Mouse (Mus musculus) WW6 (cell line): ENCODE measurements around the gene Pkp4.
"Not testable (repeated sequence)": the region's sequence is repeated elsewhere in the genome, so short reads cannot be mapped to it uniquely, and the experiment has no call there.

Source experiments
- DNase-seq: peaks from one replicate; pipeline ENCODE4 v3.0.0-alpha.2; 2013; ENCODE audit warnings: low read depth, low spot score

Gene Pkp4

DNA sequence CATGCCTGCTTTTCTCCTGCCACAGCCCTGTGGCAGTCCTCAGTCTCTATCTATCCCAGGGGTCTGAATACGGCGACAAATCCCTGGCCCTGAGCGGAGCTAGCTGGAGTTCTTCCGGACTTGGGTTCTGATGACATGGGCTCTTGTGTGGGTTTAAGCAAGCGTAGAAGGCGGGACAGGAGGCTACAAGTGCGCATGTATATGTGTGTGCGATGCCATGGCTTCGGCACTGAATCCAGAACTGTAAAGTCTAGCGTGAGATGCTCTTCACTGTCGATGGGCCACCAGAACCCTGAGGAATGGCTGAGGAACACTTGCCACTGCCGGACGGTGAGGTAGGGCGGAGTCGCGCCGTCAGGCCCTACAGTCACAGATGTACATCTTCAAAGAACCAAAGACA, 222.6 kb downstream of the Pkp4 start:
- DNase-seq = no peak

DNA sequence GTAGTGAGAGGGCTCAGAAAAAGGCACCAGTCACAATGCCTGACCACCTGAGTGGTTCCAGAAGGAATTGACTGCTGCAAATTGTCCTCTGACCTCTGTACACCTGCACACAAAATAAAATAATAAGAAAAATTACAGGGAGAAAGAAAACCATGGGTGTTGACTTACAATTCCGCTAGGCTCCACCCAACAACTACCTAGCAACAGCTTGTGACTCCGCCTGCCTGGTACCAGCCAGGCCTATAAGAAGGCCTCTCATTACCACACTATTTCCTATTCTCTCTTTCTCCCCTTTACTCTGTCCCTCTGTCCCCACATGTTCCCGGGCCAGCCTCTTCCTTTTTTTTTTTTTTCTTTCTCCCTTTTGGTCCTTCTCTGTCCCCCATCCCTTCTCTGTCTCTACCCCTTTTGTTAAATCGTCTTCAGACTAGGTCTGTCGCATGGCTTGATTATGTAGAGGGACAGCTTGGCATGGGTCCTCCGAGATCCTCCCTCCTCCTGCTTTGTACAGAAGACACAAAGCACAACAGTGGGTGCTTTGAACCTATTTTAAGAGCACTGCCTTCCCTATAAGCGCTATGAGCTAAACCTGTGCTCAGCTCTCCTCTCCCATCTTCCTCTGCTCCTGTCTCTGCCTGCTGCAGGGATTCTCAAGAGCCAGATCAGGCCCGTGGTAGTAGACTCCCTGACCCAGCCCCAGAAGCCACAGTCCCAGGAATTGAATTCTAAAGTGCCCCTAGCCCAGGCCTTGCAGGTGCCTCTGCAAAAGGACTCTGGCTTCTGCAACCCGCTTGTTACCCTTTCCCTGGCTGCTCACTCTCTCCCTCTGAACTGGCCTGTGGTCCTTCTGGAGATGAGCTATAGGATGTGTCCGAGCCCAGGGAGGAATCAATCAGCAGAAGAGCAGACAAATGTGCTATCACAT, 223.5 kb downstream of the Pkp4 start:
- no peak for DNase-seq

DNA sequence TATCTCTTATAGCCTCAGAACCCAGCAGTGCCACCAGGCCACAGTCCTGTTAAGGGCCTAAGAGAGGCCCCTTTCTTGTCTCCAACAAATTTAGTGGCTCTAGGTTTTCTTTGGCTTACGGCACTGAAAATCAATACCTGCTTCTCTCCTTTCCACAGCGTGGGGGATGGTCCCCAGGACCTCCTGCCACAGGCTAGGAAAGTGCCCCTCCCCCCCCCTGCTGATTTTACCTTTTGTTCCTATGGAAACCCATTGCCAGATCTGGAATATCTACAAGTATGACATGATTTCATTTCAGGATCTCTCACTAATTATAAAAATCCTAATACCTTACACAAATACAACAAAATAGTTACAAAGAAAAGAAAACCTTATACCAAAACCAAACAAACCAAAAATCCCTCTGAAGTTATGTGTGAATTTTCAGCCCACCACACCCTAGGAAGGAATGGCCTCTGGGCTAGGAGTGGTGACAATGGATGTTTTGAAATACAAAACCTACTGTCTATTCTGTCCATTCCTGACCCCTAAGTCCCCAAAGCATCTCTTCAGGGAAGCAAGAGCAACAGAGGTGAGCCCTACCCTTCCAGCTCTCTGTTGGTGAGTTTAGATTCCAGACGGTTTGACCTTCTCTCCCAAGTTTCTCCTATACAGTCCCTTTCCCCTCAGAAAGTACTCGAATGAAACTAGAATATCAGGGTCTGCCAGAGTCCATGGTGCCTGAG, 224.7 kb downstream of the Pkp4 start:
- DNase-seq = no peak

DNA sequence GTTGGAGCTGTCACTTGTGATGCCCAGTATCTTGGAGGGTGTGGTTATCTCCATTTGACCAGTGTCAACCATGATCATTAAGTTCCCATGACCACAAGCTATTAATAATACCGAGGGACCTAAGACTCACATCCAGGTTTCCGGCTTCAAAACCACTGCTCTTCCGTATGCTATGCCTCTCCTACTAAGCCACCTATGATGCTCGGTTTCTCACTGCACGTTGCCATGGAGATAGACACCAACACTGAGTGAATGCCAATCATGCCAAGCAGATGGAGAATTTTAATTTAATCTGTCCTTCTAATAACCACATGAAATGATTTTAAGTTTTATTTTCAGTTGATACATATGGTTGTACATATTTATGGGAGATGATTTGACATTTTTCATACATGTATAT, 229.3 kb downstream of the Pkp4 start:
- DNase-seq = no peak

DNA sequence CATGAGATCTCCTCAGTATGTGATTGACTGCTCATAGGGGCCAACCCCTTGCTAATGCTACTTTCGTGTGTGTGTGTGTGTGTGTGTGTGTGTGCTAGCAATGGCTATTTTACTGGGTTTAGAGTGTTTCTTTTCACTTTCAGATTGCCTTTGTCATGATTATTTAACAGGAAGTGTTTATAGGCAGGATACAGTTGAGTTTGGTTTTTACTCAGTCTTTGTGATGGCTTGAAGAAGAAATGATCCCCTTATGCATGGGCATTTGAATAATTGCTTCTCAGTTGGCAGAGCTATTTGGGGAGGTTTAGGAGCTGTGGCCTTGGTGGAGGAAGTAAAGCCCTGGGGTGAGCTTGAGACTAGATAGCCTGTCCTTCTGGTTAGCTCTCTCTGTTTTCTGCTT, 232.5 kb downstream of the Pkp4 start:
- no peak for DNase-seq

DNA sequence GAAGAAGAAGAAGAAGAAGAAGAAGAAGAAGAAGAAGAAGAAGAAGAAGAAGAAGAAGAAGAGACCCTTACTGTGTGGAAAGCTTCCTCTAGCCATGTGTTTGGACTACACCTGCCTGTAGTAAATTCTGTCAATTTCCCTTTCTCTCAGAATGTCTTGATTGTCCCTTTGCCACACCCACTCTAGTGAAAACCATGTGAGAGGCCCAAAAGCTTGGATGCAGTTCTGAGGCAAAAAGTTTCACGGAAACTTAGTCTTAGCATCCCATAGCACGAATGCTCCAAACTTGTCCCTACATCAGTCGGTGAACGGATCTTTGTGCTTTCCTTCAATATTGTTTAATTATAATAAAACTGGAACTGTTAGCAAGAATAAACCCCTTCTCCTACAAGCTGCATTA, 234.0 kb downstream of the Pkp4 start:
- no peak for DNase-seq

DNA sequence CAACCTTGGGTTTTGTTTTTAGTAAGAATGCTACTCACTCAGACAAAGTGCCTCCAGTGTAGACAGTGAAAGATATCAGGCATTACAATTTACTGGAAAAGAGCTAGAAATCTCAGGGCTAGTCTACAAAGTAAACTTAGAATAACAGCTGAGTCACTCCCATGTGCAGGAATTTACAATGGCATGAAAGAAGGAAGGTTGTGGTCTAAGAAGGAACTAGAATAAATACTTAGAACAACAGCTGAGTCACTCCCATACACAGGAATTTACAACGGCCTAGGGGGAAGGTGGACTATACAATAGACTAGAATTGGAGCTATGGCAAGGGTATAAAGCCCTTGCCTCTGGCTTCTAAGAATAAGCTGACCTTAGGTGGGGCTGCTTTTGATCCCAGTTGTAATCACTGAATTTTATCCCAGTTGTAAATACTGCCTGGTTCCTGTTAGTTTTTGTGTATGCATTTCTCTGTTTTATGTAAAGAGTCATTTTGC, 234.6 kb downstream of the Pkp4 start:
- not testable (repeated sequence) for DNase-seq

DNA sequence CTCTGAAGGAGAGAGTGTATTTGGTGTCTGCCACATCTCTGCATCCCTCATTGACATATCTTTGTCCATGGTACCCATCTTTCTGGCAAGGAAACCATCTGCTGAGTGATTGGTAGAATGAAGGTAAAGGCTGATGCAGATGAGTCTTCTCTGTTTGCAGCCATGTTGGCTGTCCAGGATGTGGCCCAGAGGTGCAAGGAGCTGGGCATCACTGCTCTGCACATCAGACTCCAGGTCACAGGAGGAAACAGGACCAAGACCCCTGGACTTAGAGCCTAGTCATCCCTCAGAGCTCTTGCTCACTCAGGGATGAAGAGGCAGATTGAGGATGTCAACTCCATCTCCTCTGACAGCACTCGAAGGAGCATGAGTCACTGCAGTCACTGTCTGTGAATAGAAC, 235.9 kb downstream of the Pkp4 start:
- no peak for DNase-seq

DNA sequence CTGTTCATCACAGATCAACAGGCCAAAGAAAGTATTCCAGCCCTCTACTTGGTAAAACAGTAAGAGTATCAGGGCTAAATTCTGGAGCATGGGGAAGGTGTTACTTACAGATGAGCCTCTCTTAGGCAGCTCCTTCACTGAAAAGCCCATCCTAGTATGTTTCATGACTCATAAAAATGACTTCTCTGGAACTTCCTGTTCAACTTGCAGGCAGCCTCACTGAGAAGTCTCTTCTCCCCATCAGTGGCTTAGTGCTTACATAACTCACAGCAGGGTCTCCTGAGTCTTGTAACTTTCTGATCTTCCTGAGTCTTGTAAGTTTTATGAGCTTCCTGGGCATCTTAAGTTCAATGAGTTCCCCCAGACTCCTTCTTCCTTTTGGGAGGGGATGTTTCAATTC, 236.9 kb downstream of the Pkp4 start:
- DNase-seq = no peak

DNA sequence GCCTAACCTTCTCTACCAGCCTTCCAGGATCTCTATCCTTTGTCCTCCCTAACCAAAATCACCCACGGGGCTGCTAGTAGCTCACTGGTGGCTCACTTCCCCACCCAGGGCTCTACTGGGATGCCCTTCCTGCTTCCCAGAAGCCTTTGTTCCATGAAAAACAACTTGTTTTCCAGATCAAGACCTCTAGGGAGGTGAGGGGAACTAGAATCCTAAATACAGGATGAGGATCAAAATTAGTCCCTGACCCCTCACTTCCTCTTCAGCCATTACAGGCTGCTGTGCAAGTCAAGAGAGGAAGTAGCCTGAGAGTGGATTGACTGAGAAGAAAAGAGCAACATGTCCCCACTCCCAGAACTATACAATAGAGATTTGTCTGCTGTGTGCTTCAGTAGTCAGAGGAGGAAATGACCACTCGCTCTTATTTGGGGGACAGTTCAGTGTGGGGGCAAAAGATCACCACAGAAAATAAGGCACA, 240.3 kb downstream of the Pkp4 start:
- no peak for DNase-seq

DNA sequence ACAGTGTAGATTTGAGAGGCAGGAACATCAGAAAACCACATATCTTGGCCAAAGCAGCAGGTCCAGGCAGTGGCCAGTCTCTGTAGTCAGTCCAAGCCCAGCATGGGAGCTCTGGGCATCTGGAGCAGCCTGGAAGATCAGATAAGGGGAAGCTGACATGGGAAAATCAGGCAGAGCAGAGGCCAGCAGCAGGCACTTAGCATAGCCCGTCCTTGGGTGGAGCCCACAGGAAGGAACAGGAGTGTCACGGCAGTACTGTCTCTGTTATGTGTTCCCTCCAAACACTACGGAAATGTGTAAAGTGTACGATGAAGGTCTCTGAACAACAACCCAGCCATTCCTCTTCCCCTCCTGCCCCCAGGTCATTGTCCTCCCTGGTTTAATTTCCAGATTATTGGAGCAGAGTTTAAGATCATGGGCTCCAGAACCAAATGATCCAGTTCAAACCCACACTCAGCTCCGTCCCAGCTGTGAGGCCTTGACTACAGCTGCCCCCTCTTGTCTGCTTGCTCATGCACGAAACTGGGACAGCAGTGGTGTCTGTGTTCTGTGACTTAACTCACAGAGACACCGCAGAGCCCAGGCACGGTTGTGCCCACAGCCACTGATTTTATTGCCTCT, 241.3 kb downstream of the Pkp4 start:
- DNase-seq = no peak

DNA sequence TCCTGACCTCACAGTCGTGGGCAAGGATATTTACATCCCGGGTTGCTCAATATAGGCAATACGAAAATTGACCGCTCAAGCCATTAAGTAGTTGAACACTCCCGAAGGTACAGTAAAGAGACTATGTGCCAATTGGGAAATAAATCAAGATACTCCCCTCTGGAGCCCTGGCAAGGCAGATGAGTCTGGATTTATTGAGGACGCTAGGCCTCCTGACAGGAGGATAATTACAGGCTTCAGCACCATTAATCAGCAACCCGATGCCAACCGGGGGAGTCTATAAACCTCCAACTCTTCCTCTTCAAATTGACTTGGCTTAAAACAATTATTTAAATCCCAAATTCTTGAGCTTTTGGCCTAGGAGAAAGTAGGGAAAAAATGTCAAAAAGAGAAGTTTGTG, 243.4 kb downstream of the Pkp4 start:
- DNase-seq = no peak
